Mouse (Mus musculus): ENCODE results near the gene 4930516K23Rik.

4930516K23Rik gene

DNA sequence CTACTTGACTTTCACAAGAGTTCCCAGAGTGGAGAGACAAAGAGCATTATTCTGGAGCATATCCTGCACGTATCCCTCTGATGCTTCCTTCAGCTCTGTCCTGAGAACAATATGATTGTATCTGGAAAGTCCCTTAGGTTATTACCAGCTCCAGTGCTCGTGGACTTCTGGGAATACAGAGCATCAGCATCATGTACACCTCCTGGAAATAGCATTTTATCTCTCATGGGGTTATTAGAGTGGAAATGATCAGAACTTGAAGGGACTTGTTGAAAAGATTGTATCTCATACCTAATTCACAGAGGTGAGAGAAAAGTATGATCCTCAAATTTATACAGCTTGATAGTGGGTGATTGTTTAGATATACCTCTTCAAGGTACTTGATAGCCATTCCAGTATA, at the start of gene 4930516K23Rik:
TSS of gene 4930516K23Rik (minus strand) at position 101 of the 400 bp plus-strand sequence.
- DNase-seq (ENCODE audit: low spot score), result no peak

- DNase-seq (ENCODE audit: low spot score), result no peak
Observed at GRCm38 (mm10) chr7:104104757-104104972, 43.4 kb upstream of the 4930516K23Rik start, which contains the start of gene Olfr646. Olfr646 (plus strand) TSS chr7:104104873.

- no peak for DNase-seq (ENCODE audit: low spot score)
Observed at GRCm38 (mm10) chr7:104103913-104104756, 42.9 kb upstream of the 4930516K23Rik start.

DNA sequence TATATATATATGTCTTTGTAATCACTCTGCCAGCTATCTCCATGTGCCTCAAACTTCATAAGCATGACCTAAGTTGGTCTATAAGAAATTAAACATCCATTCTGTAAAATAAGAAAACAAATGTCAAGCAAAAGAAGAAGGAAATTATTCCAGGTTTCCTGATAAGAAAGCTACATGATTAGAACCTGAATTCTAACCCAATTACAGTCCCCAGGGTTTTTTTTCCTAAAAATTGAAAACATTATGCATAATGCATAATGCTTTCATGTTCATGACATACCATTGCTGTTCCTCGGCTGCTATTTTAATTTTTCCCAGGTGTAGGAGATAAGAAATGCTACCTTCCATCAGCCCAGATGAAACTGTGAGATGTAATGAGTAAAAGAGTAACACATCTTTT, 24.1 kb upstream of the 4930516K23Rik start, which contains the start of gene Olfr645:
TSS of gene Olfr645 (minus strand) at position 101 of the 400 bp plus-strand sequence.
- DNase-seq (ENCODE audit: low spot score), result no peak

GRCm38 (mm10) chr7:104071769-104072168, 10.5 kb upstream of the 4930516K23Rik start, which contains the start of gene Olfr644:
Olfr644 (minus strand) TSS chr7:104071869.
- DNase-seq (ENCODE audit: low spot score), result no peak

DNA sequence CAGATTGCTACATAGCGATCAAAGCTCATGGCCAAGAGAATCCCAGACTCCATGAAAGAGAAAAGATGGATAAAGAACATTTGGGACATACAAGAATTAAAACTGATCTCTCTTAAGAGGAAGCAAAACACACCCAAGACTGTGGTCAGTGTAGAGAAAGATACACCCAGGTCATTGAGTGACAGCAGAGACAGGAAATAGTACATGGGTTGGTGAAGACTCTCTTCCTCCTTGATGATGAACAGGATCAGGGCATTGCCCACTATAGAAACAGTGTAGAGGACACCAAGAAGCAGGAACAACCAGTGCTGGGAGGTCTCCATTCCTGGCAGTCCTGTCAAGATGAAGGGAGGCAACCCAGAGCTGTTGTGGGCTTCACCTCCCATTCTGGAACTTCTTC, 2.0 kb downstream of the 4930516K23Rik start:
- no peak for DNase-seq (ENCODE audit: low spot score)

DNA sequence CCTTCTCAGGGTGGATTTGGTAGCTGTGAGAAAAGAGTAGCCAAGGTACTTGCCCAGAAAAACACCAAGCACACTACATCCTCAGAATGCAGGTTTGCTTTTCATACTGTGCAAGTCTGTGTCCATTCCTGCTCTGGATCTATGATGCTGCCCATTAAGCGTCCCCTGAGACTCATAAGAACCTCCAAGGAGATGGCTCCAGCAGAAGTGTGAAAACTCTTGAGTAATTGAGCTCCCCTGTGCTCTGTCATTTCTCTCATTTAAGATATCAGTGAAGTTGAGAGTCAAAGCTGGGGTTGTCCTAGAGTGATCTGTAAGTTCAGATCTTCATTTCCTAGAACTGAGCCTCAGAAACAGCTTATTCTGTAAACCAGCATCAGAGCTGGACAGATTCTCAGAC, 8.7 kb downstream of the 4930516K23Rik start, which contains the start of gene Olfr642:
TSS of gene Olfr642 (minus strand) at position 101 of the 400 bp plus-strand sequence.
- DNase-seq (ENCODE audit: low spot score), result no peak

GRCm38 (mm10) chr7:104050745-104051144, 10.5 kb downstream of the 4930516K23Rik start:
- DNase-seq (ENCODE audit: low spot score), result no peak

DNA sequence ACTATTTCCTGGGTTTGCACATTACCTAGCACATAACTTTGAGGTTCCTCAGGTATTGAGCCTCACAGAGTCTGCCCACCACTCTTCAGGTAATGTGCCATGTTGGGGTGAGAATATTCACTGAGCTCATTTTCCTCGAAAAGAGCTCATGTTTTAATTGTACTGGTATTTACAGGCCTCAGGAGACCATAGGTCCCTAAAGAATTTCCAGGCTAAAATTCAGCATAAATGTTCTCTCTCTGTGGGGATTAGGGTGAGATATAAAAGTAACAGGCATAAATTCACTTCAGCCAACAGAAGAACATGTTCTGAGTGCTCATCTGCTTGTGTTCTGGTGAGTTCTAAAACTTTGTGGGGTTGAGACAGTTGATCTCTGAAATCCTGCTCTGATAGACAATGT, 26.1 kb downstream of the 4930516K23Rik start, which contains the start of gene Olfr641:
TSS of gene Olfr641 (plus strand) at position 301 of the 400 bp plus-strand sequence.
- DNase-seq (ENCODE audit: low spot score), result no peak

DNA sequence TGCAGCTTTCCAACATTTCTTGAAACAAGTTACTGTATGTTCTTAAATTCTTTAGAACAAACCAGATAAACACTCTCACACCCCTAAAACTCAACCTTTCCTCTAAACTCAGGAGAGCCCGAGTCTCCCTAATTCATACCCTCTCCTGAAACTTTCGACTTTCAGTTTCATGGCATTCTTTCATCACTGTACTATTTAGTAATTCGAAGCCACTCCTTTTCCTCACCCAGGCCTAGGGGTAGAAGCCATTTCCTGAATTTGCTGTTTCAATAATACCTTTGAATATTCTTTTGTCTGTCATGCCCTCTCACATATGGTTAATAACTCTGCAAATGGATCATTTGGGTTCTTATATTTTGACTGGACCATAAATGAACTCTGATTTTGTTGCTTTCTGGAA, 34.3 kb downstream of the 4930516K23Rik start:
- DNase-seq (ENCODE audit: low spot score), result no peak

DNA sequence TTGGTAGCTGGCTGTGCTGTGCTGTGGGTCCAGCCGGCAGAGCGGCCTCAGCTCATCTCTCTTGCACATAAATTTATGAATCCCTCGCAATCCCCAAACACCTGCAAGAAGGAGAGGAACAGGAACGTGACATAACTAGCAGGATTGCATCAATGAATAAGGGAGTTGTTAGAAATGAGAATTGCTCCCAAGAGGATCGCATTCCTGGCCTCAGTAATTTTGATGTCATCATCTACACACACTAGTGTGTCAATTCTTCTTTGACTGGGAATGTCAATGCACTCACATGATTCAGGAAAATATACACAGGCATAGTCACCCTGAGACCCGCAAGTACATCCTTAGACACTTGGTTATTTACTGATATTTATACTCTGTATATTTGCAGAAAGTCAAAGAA, 35.8 kb downstream of the 4930516K23Rik start, which contains the start of gene Olfr640:
TSS of gene Olfr640 (minus strand) at position 101 of the 400 bp plus-strand sequence.
- no peak for DNase-seq (ENCODE audit: low spot score)

DNA sequence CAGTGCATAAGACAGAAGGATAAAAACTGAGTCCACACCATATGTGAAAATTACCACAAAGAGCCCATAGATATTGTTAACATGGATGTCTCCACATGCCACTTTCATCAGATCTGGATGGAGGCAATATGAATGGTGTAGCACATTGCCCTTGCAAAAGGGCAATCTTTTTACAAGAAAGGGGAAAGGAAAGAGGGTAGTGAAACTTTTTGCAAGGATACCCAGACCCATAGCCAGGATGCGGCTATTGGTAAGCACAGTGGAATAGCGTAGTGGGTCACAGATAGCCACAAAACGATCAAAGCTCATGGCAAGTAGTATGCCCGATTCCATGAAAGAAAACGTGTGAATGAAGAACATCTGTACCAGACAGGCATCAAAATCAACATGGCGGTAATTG, 39.6 kb downstream of the 4930516K23Rik start:
- DNase-seq (ENCODE audit: low spot score), result no peak

GRCm38 (mm10) chr7:104018953-104019352, 42.3 kb downstream of the 4930516K23Rik start:
- DNase-seq (ENCODE audit: low spot score), result no peak

DNA sequence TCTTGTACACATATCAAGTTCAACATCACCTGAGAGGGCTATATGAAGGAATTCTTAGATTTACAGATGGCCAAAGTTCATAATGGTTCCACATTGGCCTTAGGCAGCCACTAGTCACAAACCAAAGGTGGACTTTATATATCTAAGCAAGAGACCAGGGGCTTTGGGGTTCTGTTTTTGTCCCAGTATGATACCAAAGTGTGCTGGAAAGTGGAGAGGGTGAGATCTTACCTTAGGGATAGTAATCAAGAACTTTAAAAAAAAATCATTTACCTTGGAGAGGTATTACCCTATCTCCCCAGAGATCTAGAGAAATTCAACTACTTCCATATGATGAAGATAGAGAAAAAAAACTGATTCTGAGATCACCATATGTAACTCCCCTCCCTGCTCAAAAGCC, 44.0 kb downstream of the 4930516K23Rik start, which contains the start of gene Olfr639:
TSS of gene Olfr639 (minus strand) at position 101 of the 400 bp plus-strand sequence.
- DNase-seq (ENCODE audit: low spot score), result no peak
